Mouse (Mus musculus) lung, embryonic 16.5 days (tissue): Measurements from ENCODE around the gene Dhx16. TPM values are rescaled to one million over a fixed set of nuclear protein-coding genes. Genes with fewer than 3 reads are reported as not detected.

ENCODE experiments used
- ATAC-seq: fragments of 200-750 bp; cut with Nextera tagmentation; 2 replicates; pipeline ENCODE4 v1.8.0; 2017; ENCODE audit warnings: low read depth, mild to moderate bottlenecking, moderate library complexity
- H3K27ac ChIP-seq: fragments of 300-500 bp; sonication (generic); 2 replicates; pipeline ENCODE4 v1.5.1; 2014; ENCODE audit warnings: mild to moderate bottlenecking, control low read depth, low read length
- H3K27me3 ChIP-seq: fragments of 300-500 bp; sonication (generic); 2 replicates; pipeline ENCODE4 v1.6.1; 2014; ENCODE audit warnings: low read depth, low read length, mixed read lengths; ENCODE audit not compliant: control insufficient read depth, insufficient read depth
- H3K36me3 ChIP-seq: fragments of 300-500 bp; sonication (generic); 2 replicates; pipeline ENCODE4 v1.6.1; 2014; ENCODE audit warnings: low read length; ENCODE audit not compliant: control insufficient read depth, insufficient read depth
- H3K4me1 ChIP-seq: fragments of 300-500 bp; sonication (generic); replicated peaks from 2 replicates; pipeline ENCODE4 v1.6.1; 2014; ENCODE audit warnings: low read length, mixed read lengths; ENCODE audit not compliant: control insufficient read depth, insufficient read depth
- H3K4me2 ChIP-seq: fragments of 300-500 bp; sonication (generic); 2 replicates; pipeline ENCODE4 v1.6.1; 2014; ENCODE audit warnings: low read depth, low read length, control low read depth
- H3K4me3 ChIP-seq: fragments of 300-500 bp; sonication (generic); 2 replicates; pipeline ENCODE4 v1.5.1; 2014; ENCODE audit warnings: mild to moderate bottlenecking, low read length, control low read depth
- H3K9ac ChIP-seq: fragments of 300-500 bp; sonication (generic); 2 replicates; pipeline ENCODE4 v1.6.1; 2014; ENCODE audit warnings: low read length, control low read depth
- H3K9me3 ChIP-seq: fragments of 300-500 bp; sonication (generic); 2 replicates; pipeline ENCODE4 v1.6.1; 2016; ENCODE audit warnings: low read length; ENCODE audit not compliant: control insufficient read depth
- WGBS: fragments of 180-500 bp; shearing (Covaris S2); extraction: QIAGEN DNeasy Blood & Tissue Kit; methylation state at CpG from one replicate; pipeline ENCODE4 v1.1.7; 2014; 5-methylcytosine and 5-hydroxymethylcytosine counted together
- polyA plus RNA-seq: library from polyadenylated mRNA; unstranded; fragments of >200 nt; fragmentation: Nextera tagmentation; extraction: Ambion mirVana; gene quantifications from 2 replicates; pipeline ENCODE4 v1.2.1, GENCODE M21; 2015

Dhx16 gene
- polyA plus RNA-seq, 1 experiment from 2014 or later = 40.2 TPM

DNA sequence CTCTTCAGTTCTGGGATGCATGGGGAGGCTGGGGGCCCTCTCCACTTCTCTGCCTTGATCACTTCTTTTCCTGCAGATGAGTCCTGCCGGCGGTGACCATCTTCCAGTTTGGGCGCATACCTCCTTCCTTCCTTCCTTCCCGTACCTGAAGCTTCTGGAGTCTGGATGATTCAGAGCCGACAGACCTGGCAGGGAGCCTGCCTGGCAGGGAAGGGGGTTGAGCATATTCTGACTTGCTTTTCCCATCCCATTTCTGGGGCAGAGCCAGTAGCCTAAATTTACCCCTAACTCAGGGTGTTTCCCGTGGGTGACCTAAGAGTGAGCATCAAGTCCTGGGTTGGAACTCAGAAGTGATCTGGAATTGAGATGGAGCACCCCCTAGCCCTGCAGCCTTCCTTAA lies 4.9 kb upstream of the Dhx16 start:
- H3K9ac ChIP-seq = no peak overlapping the region; the same call in 1 of the 2 replicates
- WGBS = 78% methylated on average over 6 of the region's 6 CpGs

DNA sequence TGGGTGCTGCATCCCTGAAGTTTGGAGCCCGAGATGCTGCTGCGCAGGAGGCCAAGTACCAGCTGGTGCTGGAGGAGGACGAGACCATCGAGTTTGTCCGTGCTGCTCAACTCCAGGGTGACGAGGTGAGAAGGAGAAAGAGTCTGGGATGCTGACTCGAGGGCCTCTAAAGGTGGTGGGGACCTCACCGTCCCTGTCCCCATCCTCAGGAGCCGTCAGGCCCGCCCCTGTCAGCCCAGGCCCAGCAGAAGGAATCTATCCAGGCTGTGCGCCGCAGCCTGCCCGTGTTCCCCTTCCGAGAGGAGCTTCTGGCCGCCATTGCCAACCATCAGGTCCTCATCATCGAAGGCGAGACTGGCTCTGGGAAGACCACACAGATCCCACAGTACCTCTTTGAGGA lies 3.3 kb downstream of the Dhx16 start:
- no peak for ATAC-seq
- Histone ChIP-seq H3K9ac (no peak overlapping the region), H3K27me3 (no peaks in the 10 kb centered on the region), H3K36me3 (peaks cover 45% of the 10 kb centered on the region), H3K4me2 (no peak overlapping the region), H3K9me3 (no peaks in the 10 kb centered on the region), H3K27ac (no peak overlapping the region), H3K4me3 (no peak overlapping the region), H3K4me1 (peaks cover 11% of the 10 kb centered on the region; the same call in 1 of the 2 replicates)
- 93% methylated on average over 17 of the region's 17 CpGs for WGBS

More for the DNA sequence above, 4.9 kb upstream of the Dhx16 start:
- Histone ChIP-seq H3K27me3 (no peaks in the 10 kb centered on the region), H3K4me1 (peaks cover 13% of the 10 kb centered on the region), H3K9me3 (0 out of 2 replicates have a peak, but pooled peaks cover 2% of the 10 kb centered on the region), H3K36me3 (peaks cover 20% of the 10 kb centered on the region), H3K4me3 (no peak overlapping the region), H3K4me2 (no peak overlapping the region), H3K27ac (no peak overlapping the region)
- ATAC-seq = no peak

GRCm38 (mm10) chr17:35883777-35884176 lies 4.2 kb downstream of the Dhx16 start:
- H3K4me1 ChIP-seq = peaks cover 11% of the 10 kb centered on the region; the same call in 1 of the 2 replicates
- H3K27me3 ChIP-seq = no peaks in the 10 kb centered on the region
- H3K4me2 ChIP-seq = no peak overlapping the region
- no peaks in the 10 kb centered on the region for H3K9me3 ChIP-seq
- peaks cover 54% of the 10 kb centered on the region for H3K36me3 ChIP-seq
- ATAC-seq = no peak
- H3K4me3 ChIP-seq = no peak overlapping the region
- no peak overlapping the region for H3K27ac ChIP-seq
- 96% methylated on average over 14 of the region's 14 CpGs for WGBS
- no peak overlapping the region for H3K9ac ChIP-seq

DNA sequence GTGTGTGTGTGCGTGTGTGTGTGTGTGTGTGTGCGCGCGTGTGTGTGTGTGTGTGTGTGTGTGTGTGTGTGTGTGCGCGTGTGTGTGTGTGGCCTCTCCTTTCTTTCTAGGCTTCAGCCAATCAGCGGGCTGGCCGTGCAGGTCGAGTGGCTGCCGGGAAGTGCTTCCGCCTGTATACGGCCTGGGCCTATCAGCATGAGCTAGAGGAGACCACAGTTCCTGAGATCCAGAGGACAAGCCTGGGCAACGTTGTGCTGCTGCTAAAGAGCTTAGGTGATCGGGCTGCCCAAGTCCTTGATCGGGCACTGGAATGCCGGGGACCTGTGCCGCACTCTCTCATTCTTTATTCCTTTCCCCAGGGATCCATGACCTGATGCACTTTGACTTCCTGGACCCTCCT lies 8.1 kb downstream of the Dhx16 start:
- no peak overlapping the region for H3K4me3 ChIP-seq
- no peak overlapping the region for H3K9ac ChIP-seq
- WGBS = 77% methylated on average over 10 of the region's 17 CpGs
- H3K4me1 ChIP-seq = no peaks in the 10 kb centered on the region
- H3K27me3 ChIP-seq = no peaks in the 10 kb centered on the region
- H3K4me2 ChIP-seq = no peak overlapping the region
- no peaks in the 10 kb centered on the region for H3K9me3 ChIP-seq
- H3K27ac ChIP-seq = no peak overlapping the region
- H3K36me3 ChIP-seq = peaks cover 75% of the 10 kb centered on the region
- no peak for ATAC-seq

- peaks cover 15% of the 10 kb centered on the region for H3K36me3 ChIP-seq
- WGBS = 1% methylated on average over 61 of the region's 86 CpGs
- H3K9ac ChIP-seq = peak within 1 kb of the TSS; percentile 80
- no peaks in the 10 kb centered on the region for H3K9me3 ChIP-seq
- peak within 1 kb of the TSS; percentile 87 for H3K4me3 ChIP-seq
- no peaks in the 10 kb centered on the region for H3K27me3 ChIP-seq
- peak within 1 kb of the TSS; percentile 98 for H3K4me2 ChIP-seq
- H3K4me1 ChIP-seq = peaks cover 6% of the 10 kb centered on the region; the same call in 1 of the 2 replicates
- ATAC-seq = peak; percentile 95
- peak within 1 kb of the TSS; percentile 83 for H3K27ac ChIP-seq
These were observed 17.4 kb downstream of the Dhx16 start, which contains the start of gene 2310061I04Rik for GRCm38 (mm10) chr17:35896781-35897643. 2310061I04Rik (minus strand) TSS chr17:35897431.

- peak overlapping the region; percentile 87 for H3K4me3 ChIP-seq
- ATAC-seq = peak; percentile 34
- 39% methylated on average over 23 of the region's 23 CpGs for WGBS
- peak overlapping the region; percentile 80 for H3K9ac ChIP-seq
- no peaks in the 10 kb centered on the region for H3K27me3 ChIP-seq
- H3K27ac ChIP-seq = no peak overlapping the region
- H3K4me2 ChIP-seq = peak overlapping the region; percentile 98
- H3K4me1 ChIP-seq = peaks cover 6% of the 10 kb centered on the region; the same call in 1 of the 2 replicates
- H3K9me3 ChIP-seq = no peaks in the 10 kb centered on the region
- H3K36me3 ChIP-seq = peaks cover 9% of the 10 kb centered on the region
These were observed 18.3 kb downstream of the Dhx16 start for GRCm38 (mm10) chr17:35897644-35898573.

- Histone ChIP-seq H3K36me3 (peaks cover 8% of the 10 kb centered on the region; the same call in 1 of the 2 replicates), H3K9me3 (no peaks in the 10 kb centered on the region), H3K9ac (no peak overlapping the region), H3K4me1 (peaks cover 10% of the 10 kb centered on the region), H3K4me3 (no peak overlapping the region), H3K27me3 (no peaks in the 10 kb centered on the region), H3K4me2 (no peak overlapping the region), H3K27ac (no peak overlapping the region)
- WGBS = 86% methylated on average over 3 of the region's 3 CpGs
- no peak for ATAC-seq
These were observed 21.0 kb downstream of the Dhx16 start for GRCm38 (mm10) chr17:35900636-35901035.

DNA sequence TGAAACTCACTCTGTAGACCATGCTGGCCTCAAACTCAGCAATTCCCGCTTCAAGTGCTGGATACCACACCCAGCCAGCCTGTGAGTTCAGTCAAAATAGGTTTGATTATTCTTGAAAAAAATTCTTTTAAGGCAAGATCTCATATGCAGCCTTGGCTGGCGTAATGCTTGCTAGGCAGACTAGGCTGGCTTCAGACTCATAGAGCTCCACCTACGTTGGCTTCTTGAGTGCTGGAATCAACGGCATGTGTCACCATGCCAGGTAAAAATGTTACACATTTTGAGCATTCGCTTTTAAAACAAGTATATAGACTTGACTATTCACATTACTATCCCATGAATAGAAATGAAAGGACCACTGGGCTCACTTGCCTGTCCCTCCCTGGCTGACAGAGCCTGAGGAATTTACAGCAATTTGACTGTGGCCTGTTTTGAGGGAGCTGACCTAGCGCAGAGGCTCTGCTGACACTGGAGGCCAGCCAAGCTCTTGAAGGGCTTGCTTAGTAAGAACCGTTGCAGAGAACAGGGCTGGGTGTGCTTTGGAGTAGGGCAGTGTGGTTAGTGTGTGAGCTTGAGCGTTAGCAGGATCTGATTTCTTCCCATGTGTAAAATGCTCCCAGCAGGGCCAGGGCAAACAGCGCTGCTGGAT lies 23.8 kb downstream of the Dhx16 start:
- H3K36me3 ChIP-seq = peaks cover 16% of the 10 kb centered on the region
- 79% methylated on average over 9 of the region's 9 CpGs for WGBS
- no peak overlapping the region for H3K4me2 ChIP-seq
- peak; percentile 65 for ATAC-seq
- peak overlapping the region; percentile 45 for H3K27ac ChIP-seq
- H3K27me3 ChIP-seq = no peaks in the 10 kb centered on the region
- H3K9ac ChIP-seq = no peak overlapping the region
- no peaks in the 10 kb centered on the region for H3K9me3 ChIP-seq
- H3K4me1 ChIP-seq = peaks cover 5% of the 10 kb centered on the region
- no peak overlapping the region for H3K4me3 ChIP-seq
